Mouse (Mus musculus) embryo, embryonic 9.5 days (tissue): ENCODE data around the gene Hs6st2.

Source experiments
- DNase-seq: peaks from one replicate; pipeline ENCODE4 v3.0.0-alpha.2; 2017; ENCODE audit errors: extremely low spot score

The Hs6st2 gene

GRCm38 (mm10) chrX:51343595-51343994 lies 338.1 kb downstream of the Hs6st2 start:
- DNase-seq, result no peak
